Mouse (Mus musculus) stomach, postnatal 0 days (tissue): ENCODE measurements at regions not wholly inside any gene's neighbourhood (a gene's known extent, or its start where the extent isn't known, plus 50 kb on each side); places are given as distances from the start of the nearest gene placed in this dataset.

Experiments used
- CTCF ChIP-seq: IDR thresholded peaks from 2 replicates; pipeline ENCODE4 v1.5.1; 2016; ENCODE audit warnings: antibody characterized with exemption, low read depth, mild to moderate bottlenecking, moderate library complexity
- EP300 ChIP-seq: optimal IDR thresholded peaks from 2 replicates; pipeline ENCODE3; 2016; ENCODE audit warnings: antibody characterized with exemption

GRCm38 (mm10) chr10:111845946-111846345 lies 126.5 kb upstream of the Krr1 start:
- TF ChIP-seq EP300 (no peak), CTCF (no peak)
